Mouse (Mus musculus) frontal cortex, adult 2 months (tissue): ENCODE data around the gene Fbxw17. TPM values are rescaled to one million over a fixed set of nuclear protein-coding genes. Genes with fewer than 3 reads are reported as not detected.
"Not testable (repeated sequence)": the region's sequence is repeated elsewhere in the genome, so short reads cannot be mapped to it uniquely, and the experiment has no call there.

ENCODE experiments used
- DNase-seq, 2 experiments: peaks; one replicate each; pipeline ENCODE4 v3.0.0; 2022; ENCODE audit warnings: low spot score in 1 of 2; ENCODE audit errors: extremely low spot score in 1 of 2
- polyA plus RNA-seq: library from polyadenylated mRNA; depleted of rRNA; stranded (reverse); fragments of >200 nt; gene quantifications from 2 replicates; pipeline ENCODE4 v1.2.3, GENCODE M21; 2012; rRNA removed

The Fbxw17 gene
- polyA plus RNA-seq, result 18.6 and 24.6 TPM in 2 replicates

- peak; percentile 64 to 85 for DNase-seq
Measured at GRCm38 (mm10) chr13:50417389-50418183, at the start of gene Fbxw17. Gene Fbxw17, plus strand, starts transcription at chr13:50417864.

GRCm38 (mm10) chr13:50372934-50373705 lies 44.5 kb upstream of the Fbxw17 start:
- not testable (repeated sequence) for DNase-seq

GRCm38 (mm10) chr13:50389146-50389545 lies 28.5 kb upstream of the Fbxw17 start:
- not testable (repeated sequence) for DNase-seq

GRCm38 (mm10) chr13:50418421-50418820 lies 757 bp downstream of the Fbxw17 start:
- no peak for DNase-seq

- DNase-seq, result no peak
Measured at GRCm38 (mm10) chr13:50423625-50424209, 6.1 kb downstream of the Fbxw17 start.

- no peak for DNase-seq
Measured at GRCm38 (mm10) chr13:50424517-50424916, 6.9 kb downstream of the Fbxw17 start.

- no peak for DNase-seq
Measured at GRCm38 (mm10) chr13:50426686-50427085, 9.0 kb downstream of the Fbxw17 start.

- no peak for DNase-seq
Measured at GRCm38 (mm10) chr13:50443812-50444211, 26.1 kb downstream of the Fbxw17 start, which contains the start of gene Gm47429. Gene Gm47429, minus strand, starts transcription at chr13:50443912.

- DNase-seq, result no peak
Measured at GRCm38 (mm10) chr13:50445261-50445660, 27.6 kb downstream of the Fbxw17 start.

GRCm38 (mm10) chr13:50452266-50452665 lies 34.6 kb downstream of the Fbxw17 start:
- DNase-seq, result not testable (repeated sequence)

GRCm38 (mm10) chr13:50453426-50453825 lies 35.8 kb downstream of the Fbxw17 start:
- DNase-seq, result no peak

GRCm38 (mm10) chr13:50460433-50460832 lies 42.8 kb downstream of the Fbxw17 start:
- DNase-seq, result not testable (repeated sequence)

- no peak for DNase-seq
Measured at GRCm38 (mm10) chr13:50464621-50465562, 47.2 kb downstream of the Fbxw17 start.

- DNase-seq, result no peak
Measured at GRCm38 (mm10) chr13:50467007-50467406, 49.3 kb downstream of the Fbxw17 start, which contains the start of gene Nutm2. Gene Nutm2, plus strand, starts transcription at chr13:50467307.

Other genes starting within 250 kb of the Fbxw17 start
- gene Gm906, start 167.6 kb upstream of the Fbxw17 start, polyA plus RNA-seq, result not detected in 2 replicates
- gene Gm47429, start 26.0 kb downstream of the Fbxw17 start, polyA plus RNA-seq, result not detected in 2 replicates
- not detected in 2 replicates for gene Nutm2, start 49.4 kb downstream of the Fbxw17 start, polyA plus RNA-seq
- gene Gm904, start 225.4 kb downstream of the Fbxw17 start, polyA plus RNA-seq, result not detected in 2 replicates